Mouse (Mus musculus): ENCODE measurements around the gene Taf1d. TPM values are rescaled to one million over a fixed set of nuclear protein-coding genes. Genes with fewer than 3 reads are reported as not detected.

Taf1d gene
- 70.6 and 71.1 TPM in 2 replicates for polyA plus RNA-seq (2012; rRNA removed)

DNA sequence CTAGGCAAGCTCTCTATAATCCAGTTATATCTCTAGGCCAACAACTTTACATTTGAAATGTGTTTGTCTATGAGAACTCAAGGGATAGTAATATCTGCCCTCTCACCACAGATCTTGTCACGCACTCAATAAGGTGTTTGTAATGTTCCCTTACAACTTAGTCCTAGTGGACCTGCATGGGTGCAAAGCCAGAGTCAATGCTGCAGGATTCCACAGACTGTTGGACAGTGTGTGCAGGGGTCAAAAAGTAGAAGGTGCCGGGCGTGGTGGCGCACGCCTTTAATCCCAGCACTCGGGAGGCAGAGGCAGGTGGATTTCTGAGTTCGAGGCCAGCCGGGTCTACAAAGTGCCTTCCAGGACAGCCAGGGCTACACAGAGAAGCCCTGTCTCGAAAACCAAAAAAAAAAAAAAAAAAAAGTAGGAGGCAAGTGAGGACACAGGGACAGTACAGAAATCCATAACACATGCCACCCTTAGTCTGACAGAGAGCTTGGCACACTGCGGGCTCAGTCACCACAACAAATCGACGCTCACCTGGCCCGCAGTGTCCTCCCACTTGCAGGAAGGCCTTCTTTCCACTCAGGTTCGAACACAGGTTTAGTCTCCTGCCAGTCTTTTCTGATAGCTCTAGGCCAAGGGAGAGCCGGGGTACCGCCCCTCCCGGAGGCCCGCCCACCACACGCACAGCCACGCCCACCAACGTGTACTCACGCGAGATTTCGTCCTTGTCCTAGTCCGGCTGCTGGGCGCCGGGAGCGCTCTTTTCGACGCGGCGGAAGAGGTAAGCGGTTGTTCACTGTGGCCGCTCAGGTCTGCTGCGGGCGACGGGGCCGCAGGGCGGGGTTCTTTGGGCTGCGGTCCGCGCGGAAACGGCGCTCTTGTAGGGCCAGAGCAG lies at the start of gene Taf1d:
Taf1d (plus strand) TSS at position 712 of the 895 bp plus-strand sequence.

DNA sequence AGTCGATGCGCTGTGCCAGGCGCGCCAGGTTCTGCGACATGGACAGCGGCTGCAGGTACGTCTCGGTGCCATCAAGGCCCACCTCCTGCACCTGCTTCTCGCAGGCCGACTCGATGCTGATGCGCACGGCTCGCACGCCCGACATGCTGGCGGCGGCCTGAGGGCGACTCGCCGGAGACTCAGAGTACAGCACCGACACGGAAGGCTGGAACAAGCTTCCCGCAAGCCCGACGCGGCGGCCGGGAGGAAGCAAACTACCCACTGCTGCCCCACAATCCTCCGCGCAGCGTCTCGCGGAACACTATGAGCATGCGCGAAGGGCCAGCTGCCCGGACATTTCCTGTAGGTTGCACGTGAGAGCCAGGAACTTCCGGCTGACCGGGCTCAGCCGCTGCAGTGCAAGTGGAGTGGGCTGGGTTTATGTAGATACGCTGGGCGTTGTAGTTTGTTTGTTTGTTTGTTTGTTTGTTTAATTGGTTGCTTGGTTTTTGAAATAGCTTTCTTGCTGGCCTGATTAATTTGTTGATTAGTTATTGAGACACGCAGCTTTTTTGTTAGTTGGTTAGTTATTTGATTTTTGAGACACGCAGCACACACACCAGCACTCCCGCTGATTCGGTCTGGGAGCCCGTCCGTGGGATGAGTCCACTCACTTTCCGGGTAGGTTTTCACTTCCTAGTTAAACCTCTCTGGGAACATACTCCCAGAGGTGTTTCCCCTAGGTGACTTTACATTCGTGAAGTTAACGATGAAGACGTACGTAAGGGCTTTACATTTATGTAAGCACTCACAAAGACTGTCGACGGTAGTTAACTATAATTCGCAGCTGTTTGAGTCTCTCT lies 26.1 kb upstream of the Taf1d start, which contains the start of gene Med17:
Med17 (minus strand) TSS at position 283 of the 842 bp plus-strand sequence.

DNA sequence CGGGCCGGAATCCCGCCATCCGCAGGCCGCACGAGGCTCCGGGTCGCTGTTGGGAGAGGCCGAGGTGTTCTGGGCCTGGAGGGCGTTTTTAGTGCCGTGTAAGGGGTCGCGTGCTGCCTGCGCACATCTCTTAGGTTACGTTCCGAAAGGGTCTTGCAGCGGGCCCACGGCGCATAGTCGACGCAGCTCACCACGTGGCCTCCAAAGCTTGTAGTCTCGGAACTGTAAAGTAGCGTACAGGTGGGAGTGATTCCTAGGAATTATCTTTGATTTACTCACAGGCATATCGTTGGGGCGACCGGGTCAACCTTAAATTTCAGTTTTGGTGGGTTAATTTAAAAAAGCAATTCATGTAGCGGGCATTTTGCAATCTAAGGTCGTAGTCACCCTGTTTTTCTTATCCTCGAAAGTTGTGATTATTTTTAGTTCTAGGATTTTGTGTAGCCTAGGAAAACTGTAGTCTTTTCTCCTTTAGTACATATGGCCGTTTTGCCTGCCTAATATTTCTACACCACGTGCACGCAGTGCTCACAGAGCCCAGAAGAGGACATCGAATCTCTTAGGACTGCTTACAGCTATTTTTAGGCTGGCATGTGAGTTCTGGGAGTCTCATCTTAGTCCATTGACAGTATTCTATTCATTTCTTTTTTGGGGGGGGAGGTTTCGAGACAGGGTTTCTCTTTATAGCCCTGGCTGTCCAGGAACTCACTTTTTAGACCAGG lies 545 bp downstream of the Taf1d start, which contains the start of gene 4931406C07Rik:
4931406C07Rik (minus strand) TSS at position 51 of the 722 bp plus-strand sequence.

DNA sequence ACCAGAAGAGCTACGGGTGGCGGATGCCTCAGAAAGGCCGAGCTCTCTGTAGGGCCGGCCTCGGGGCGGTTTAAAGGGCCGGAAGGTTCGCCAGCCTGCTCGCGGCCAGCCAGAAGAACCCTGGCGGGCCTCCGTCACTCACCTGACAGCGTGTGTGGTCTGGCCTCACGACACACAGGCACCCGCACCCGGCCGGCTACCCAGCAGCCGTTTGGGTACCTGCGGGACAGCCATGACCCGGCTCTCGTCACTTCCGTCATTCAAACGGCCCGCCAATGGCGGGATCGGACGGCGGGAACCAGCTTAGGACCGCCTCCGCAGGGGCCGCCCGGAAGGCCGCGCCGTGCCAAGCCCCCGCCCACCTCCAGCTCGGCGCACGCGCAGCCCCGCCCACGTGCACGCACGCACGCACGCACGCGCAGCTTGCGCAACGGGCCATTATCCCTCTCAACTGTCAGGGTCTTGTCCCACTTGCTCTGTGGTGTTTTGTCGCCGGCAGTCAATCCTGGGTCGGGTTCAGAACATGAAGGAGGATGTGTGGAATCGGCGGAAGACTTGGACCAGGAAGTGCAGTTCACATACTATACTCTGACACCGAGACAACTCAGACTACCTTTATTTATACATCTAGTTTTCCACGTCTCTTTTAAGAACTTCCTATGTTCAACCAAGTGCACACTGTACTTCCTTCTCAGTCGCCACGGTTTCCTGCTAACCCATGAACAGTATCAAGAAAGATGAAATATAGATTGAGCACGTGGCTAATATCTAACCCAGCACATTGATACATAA lies 51.7 kb downstream of the Taf1d start, which contains the start of gene Cep295:
Cep295 (minus strand) TSS at position 305 of the 792 bp plus-strand sequence.

Other genes starting within 250 kb of the Taf1d start
- gene Hephl1, start 194.1 kb upstream of the Taf1d start, polyA plus RNA-seq (2012; rRNA removed): not detected in 2 replicates
- 0.28 and 0.36 TPM in 2 replicates for gene Vstm5, start 67.2 kb upstream of the Taf1d start, polyA plus RNA-seq (2012; rRNA removed)
- 14.9 and 17.3 TPM in 2 replicates for gene Med17, start 26.3 kb upstream of the Taf1d start, polyA plus RNA-seq (2012; rRNA removed)
- gene 4931406C07Rik, start 234 bp downstream of the Taf1d start, polyA plus RNA-seq (2012; rRNA removed): 5.8 and 6.8 TPM in 2 replicates
- 14.8 and 16.9 TPM in 2 replicates for gene Cep295, start 51.6 kb downstream of the Taf1d start, polyA plus RNA-seq (2012; rRNA removed)
- 5.9 and 6.0 TPM in 2 replicates for gene Smco4, start 187.2 kb downstream of the Taf1d start, polyA plus RNA-seq (2012; rRNA removed)

All from liver, embryonic 14 days (tissue).